Mouse (Mus musculus) embryonic stem cell, embryonic (primary cell): ENCODE data around the gene Fgfr2.

Experiments used
- CTCF ChIA-PET, 4 experiments: fragments of 300-600 bp in 2 of 4; fragments of 350-600 bp in 2 of 4; sonication (Branson Sonifier 250); formaldehyde crosslinking; loops; one replicate each; lab custom pipeline; 2022; ENCODE audit warnings: inconsistent platforms in 2 of 4; lab: Charles Lee
- POLR2A ChIA-PET, 4 experiments: fragments of 300-600 bp in 2 of 4; fragments of 350-600 bp in 2 of 4; sonication (Branson Sonifier 250); formaldehyde crosslinking; loops; one replicate each; lab custom pipeline; 2022; ENCODE audit warnings: antibody characterized with exemption in 4 of 4, inconsistent platforms in 1 of 4; lab: Charles Lee

Fgfr2 gene

GRCm38 (mm10) chr7:132856083-132856482 lies 267.1 kb downstream of the Fgfr2 start:
- ChIA-PET POLR2A (interaction anchor here in 1 of 4 experiments (2.6 kb wide), 1 partner anchor 8 kb away, joined by 7 read pairs; no protein-coding TSS in a partner anchor), CTCF (no interaction called here)

- ChIA-PET POLR2A (interaction anchor here in 3 of 4 experiments (0.8 to 2.8 kb wide), 16 partner anchors 7 to 327 kb away, joined by 3 to 11 read pairs (median 4); no protein-coding TSS in a partner anchor), CTCF (interaction anchor here in 2 of 4 experiments (0.9 to 2.7 kb wide), 3 partner anchors 37 to 197 kb away, joined by 3 to 15 read pairs (median 3); no protein-coding TSS in a partner anchor)
These were observed 269.2 kb downstream of the Fgfr2 start for GRCm38 (mm10) chr7:132853946-132854345.

GRCm38 (mm10) chr7:132853361-132853760 lies 269.8 kb downstream of the Fgfr2 start:
- CTCF ChIA-PET = interaction anchor here in 2 of 4 experiments (0.6 to 2.7 kb wide), 4 partner anchors 42 to 118 kb away, joined by 3 to 15 read pairs (median 5); no protein-coding TSS in a partner anchor
- POLR2A ChIA-PET = interaction anchor here in 3 of 4 experiments (0.8 to 2.8 kb wide), 17 partner anchors 8 to 195 kb away, joined by 3 to 11 read pairs (median 4); partner anchors contain the start of gene Zranb1 (in 1 of the 3)

- ChIA-PET CTCF (interaction anchor here in 3 of 4 experiments (0.6 to 2.7 kb wide), 7 partner anchors 14 to 117 kb away, joined by 3 to 15 read pairs (median 4); no protein-coding TSS in a partner anchor), POLR2A (interaction anchor here in 3 of 4 experiments (0.6 to 2.8 kb wide), 26 partner anchors 8 to 859 kb away, joined by 3 to 11 read pairs (median 4); partner anchors contain the start of gene Zranb1 (in 1 of the 3))
These were observed 270.8 kb downstream of the Fgfr2 start, which contains the start of gene Eef1akmt2 for GRCm38 (mm10) chr7:132852173-132852844. Gene Eef1akmt2 (minus strand): TSS chr7:132852673.

- ChIA-PET CTCF (no interaction called here), POLR2A (interaction anchor here in 2 of 4 experiments (0.6 to 1.4 kb wide), 6 partner anchors 9 to 133 kb away, joined by 3 to 5 read pairs (median 4); partner anchors contain the start of gene Eef1akmt2 (in 2 of the 2))
These were observed 280.0 kb downstream of the Fgfr2 start for GRCm38 (mm10) chr7:132843152-132843551.

GRCm38 (mm10) chr7:132842455-132842854 lies 280.7 kb downstream of the Fgfr2 start:
- ChIA-PET POLR2A (interaction anchor here in 2 of 4 experiments (0.5 to 1.4 kb wide), 5 partner anchors 10 to 56 kb away, joined by 3 to 5 read pairs (median 4); partner anchors contain the start of genes Abraxas2 (in 1 of the 2) and Eef1akmt2 (in 1 of the 2)), CTCF (no interaction called here)

GRCm38 (mm10) chr7:132841287-132841686 lies 281.9 kb downstream of the Fgfr2 start:
- CTCF ChIA-PET = no interaction called here
- POLR2A ChIA-PET = no interaction called here

- POLR2A ChIA-PET = interaction anchor here in 1 of 4 experiments (0.9 kb wide), 1 partner anchor 23 kb away, joined by 5 read pairs; no protein-coding TSS in a partner anchor
- CTCF ChIA-PET = interaction anchor here in 1 of 4 experiments (1.6 kb wide), 1 partner anchor 20 kb away, joined by 3 read pairs; no protein-coding TSS in a partner anchor
These were observed 292.2 kb downstream of the Fgfr2 start for GRCm38 (mm10) chr7:132830955-132831354.

- POLR2A ChIA-PET = interaction anchor here in 1 of 4 experiments (1.2 to 2.6 kb wide), 2 partner anchors 10 to 13 kb away, joined by 3 to 10 read pairs; no protein-coding TSS in a partner anchor
- CTCF ChIA-PET = interaction anchor here in 2 of 4 experiments (0.8 to 1.5 kb wide), 2 partner anchors 14 to 73 kb away, joined by 3 to 4 read pairs; no protein-coding TSS in a partner anchor
These were observed 298.7 kb downstream of the Fgfr2 start for GRCm38 (mm10) chr7:132824346-132825022.

- CTCF ChIA-PET = interaction anchor here in 2 of 4 experiments (1.1 to 1.5 kb wide), 2 partner anchors 13 kb away, joined by 3 to 4 read pairs; no protein-coding TSS in a partner anchor
- POLR2A ChIA-PET = interaction anchor here in 1 of 4 experiments (0.9 to 2.6 kb wide), 3 partner anchors 12 to 21 kb away, joined by 4 to 10 read pairs (median 5); no protein-coding TSS in a partner anchor
These were observed 299.3 kb downstream of the Fgfr2 start for GRCm38 (mm10) chr7:132823832-132824231.

GRCm38 (mm10) chr7:132820692-132821091 lies 302.5 kb downstream of the Fgfr2 start:
- ChIA-PET POLR2A (interaction anchor here in 2 of 4 experiments (0.5 to 1.1 kb wide), 3 partner anchors 9 to 270 kb away, joined by 3 to 5 read pairs (median 3); no protein-coding TSS in a partner anchor), CTCF (no interaction called here)

- POLR2A ChIA-PET = interaction anchor here in 1 of 4 experiments (1.9 to 2.0 kb wide), 2 partner anchors 8 to 41 kb away, joined by 8 to 11 read pairs; partner anchors contain the start of gene Abraxas2
- CTCF ChIA-PET = interaction anchor here in 3 of 4 experiments (0.7 to 1.7 kb wide), 4 partner anchors 37 to 160 kb away, joined by 3 to 5 read pairs (median 4); no protein-coding TSS in a partner anchor
These were observed 306.1 kb downstream of the Fgfr2 start for GRCm38 (mm10) chr7:132817056-132817455.

- ChIA-PET POLR2A (interaction anchor here in 3 of 4 experiments (0.9 to 4.9 kb wide), 7 partner anchors 13 to 150 kb away, joined by 3 to 31 read pairs (median 5); partner anchors contain the start of gene Abraxas2 (in 2 of the 3)), CTCF (interaction anchor here in 2 of 4 experiments (0.5 to 1.2 kb wide), 4 partner anchors 38 to 201 kb away, joined by 3 read pairs; partner anchors contain the start of gene Abraxas2 (in 1 of the 2))
These were observed 306.6 kb downstream of the Fgfr2 start for GRCm38 (mm10) chr7:132816528-132816927.

GRCm38 (mm10) chr7:132815081-132815480 lies 308.1 kb downstream of the Fgfr2 start:
- CTCF ChIA-PET = interaction anchor here in 1 of 4 experiments (1.8 to 1.9 kb wide), 2 partner anchors 80 to 82 kb away, joined by 4 read pairs; no protein-coding TSS in a partner anchor
- POLR2A ChIA-PET = interaction anchor here in 3 of 4 experiments (0.6 to 4.9 kb wide), 13 partner anchors 8 to 81 kb away, joined by 3 to 31 read pairs (median 3); partner anchors contain the start of gene Abraxas2 (in 2 of the 3)

- CTCF ChIA-PET = interaction anchor here in 2 of 4 experiments (0.6 to 1.9 kb wide), 5 partner anchors 11 to 1977 kb away, joined by 4 read pairs; no protein-coding TSS in a partner anchor
- POLR2A ChIA-PET = interaction anchor here in 3 of 4 experiments (0.6 to 4.9 kb wide), 13 partner anchors 9 to 158 kb away, joined by 3 to 31 read pairs (median 3); no protein-coding TSS in a partner anchor
These were observed 309.1 kb downstream of the Fgfr2 start for GRCm38 (mm10) chr7:132814089-132814450.

GRCm38 (mm10) chr7:132813416-132814088 lies 309.6 kb downstream of the Fgfr2 start, which contains the start of gene Fam53b:
Gene Fam53b (minus strand): TSS chr7:132813886.
- ChIA-PET CTCF (interaction anchor here in 3 of 4 experiments (0.6 to 1.8 kb wide), 5 partner anchors 11 to 1976 kb away, joined by 4 read pairs; no protein-coding TSS in a partner anchor), POLR2A (interaction anchor here in 3 of 4 experiments (0.6 to 5.9 kb wide), 16 partner anchors 9 to 1411 kb away, joined by 3 to 50 read pairs (median 4); partner anchors contain the start of gene Abraxas2 (in 1 of the 3))
